Mouse (Mus musculus) hindbrain, postnatal 0 days (tissue): Measurements from ENCODE around the gene Tlcd2. TPM values are rescaled to one million over a fixed set of nuclear protein-coding genes. Genes with fewer than 3 reads are reported as not detected.

Source experiments
- ATAC-seq: fragments of 200-750 bp; cut with Nextera tagmentation; 2 replicates; pipeline ENCODE4 v1.8.0; 2017; ENCODE audit warnings: mild to moderate bottlenecking, moderate TSS enrichment, moderate library complexity
- DNase-seq: peaks from one replicate; pipeline ENCODE4 v3.0.0-alpha.2; 2015; ENCODE audit warnings: low spot score
- H3K27ac ChIP-seq: fragments of 300-500 bp; sonication (generic); 2 replicates; pipeline ENCODE4 v1.5.1; 2014; ENCODE audit warnings: mild to moderate bottlenecking
- H3K27me3 ChIP-seq: fragments of 300-500 bp; sonication (generic); 2 replicates; pipeline ENCODE4 v1.6.1; 2014; ENCODE audit warnings: low read length, mixed read lengths; ENCODE audit not compliant: insufficient read depth
- H3K36me3 ChIP-seq: fragments of 300-500 bp; sonication (generic); 2 replicates; pipeline ENCODE4 v1.6.1; 2014; ENCODE audit warnings: low read length, mixed read lengths; ENCODE audit not compliant: insufficient read depth
- H3K4me1 ChIP-seq: fragments of 300-500 bp; sonication (generic); 2 replicates; pipeline ENCODE4 v1.6.1; 2014; ENCODE audit warnings: antibody characterized with exemption, low read length, mixed read lengths; ENCODE audit not compliant: insufficient read depth
- H3K4me2 ChIP-seq: fragments of 300-500 bp; sonication (generic); 2 replicates; pipeline ENCODE4 v1.6.1; 2014; ENCODE audit warnings: low read depth, mild to moderate bottlenecking, low read length, moderate library complexity, mixed read lengths
- H3K4me3 ChIP-seq: fragments of 300-500 bp; sonication (generic); 2 replicates; pipeline ENCODE4 v1.5.1; 2014; ENCODE audit warnings: low read length
- H3K9ac ChIP-seq: fragments of 300-500 bp; sonication (generic); replicated peaks from 2 replicates; pipeline ENCODE4 v1.6.1; 2014; ENCODE audit warnings: mild to moderate bottlenecking, low read length, moderate library complexity, mixed read lengths
- H3K9me3 ChIP-seq: fragments of 300-500 bp; sonication (generic); 2 replicates; pipeline ENCODE4 v1.6.1; 2016; ENCODE audit warnings: low read length, mixed read lengths
- CTCF ChIP-seq: IDR thresholded peaks from 2 replicates; pipeline ENCODE4 v1.5.1; 2016; ENCODE audit warnings: antibody characterized with exemption, control low read depth, low read depth
- whole genome bisulfite sequencing: fragments of 180-500 bp; shearing (Covaris S2); extraction: QIAGEN DNeasy Blood & Tissue Kit; methylation state at CpG from one replicate; pipeline ENCODE4 v1.1.7; 2014; 5-methylcytosine and 5-hydroxymethylcytosine counted together
- polyA plus RNA-seq: library from polyadenylated mRNA; unstranded; fragments of >200 nt; fragmentation: Nextera tagmentation; extraction: Ambion mirVana; gene quantifications from 2 replicates; pipeline ENCODE4 v1.2.1, GENCODE M21; 2015
- total RNA-seq: library from RNA; depleted of rRNA; stranded (reverse); fragments of >200 nt; gene quantifications from 2 replicates; pipeline ENCODE4 v1.2.3, GENCODE M21; 2014

Gene Tlcd2
- total and polyA plus RNA-seq, 2 experiments from 2014 or later, result 1.0 to 1.5 TPM

- H3K9me3 ChIP-seq, result no peaks in the 10 kb centered on the region
- H3K4me1 ChIP-seq, result 0 out of 2 replicates have a peak, but pooled peaks cover 5% of the 10 kb centered on the region
- no peak overlapping the region for H3K9ac ChIP-seq
- H3K27me3 ChIP-seq, result no peaks in the 10 kb centered on the region
- 91% methylated on average over 3 of the region's 3 CpGs for WGBS
- no peak overlapping the region for H3K4me3 ChIP-seq
- no peak overlapping the region for H3K27ac ChIP-seq
- no peak overlapping the region for H3K4me2 ChIP-seq
- DNase-seq (no peak), ATAC-seq (no peak)
- TF ChIP-seq CTCF, result no peak
- peaks cover 4% of the 10 kb centered on the region; the same call in 1 of the 2 replicates for H3K36me3 ChIP-seq
Observed at GRCm38 (mm10) chr11:75470675-75471074, 9.2 kb downstream of the Tlcd2 start.

GRCm38 (mm10) chr11:75472469-75473081 is 11.1 kb downstream of the Tlcd2 start:
- Histone ChIP-seq H3K4me1 (0 out of 2 replicates have a peak, but pooled peaks cover 3% of the 10 kb centered on the region), H3K27ac (no peak overlapping the region), H3K9me3 (no peaks in the 10 kb centered on the region), H3K27me3 (no peaks in the 10 kb centered on the region), H3K4me3 (no peak overlapping the region), H3K36me3 (no peaks in the 10 kb centered on the region), H3K4me2 (no peak overlapping the region), H3K9ac (no peak overlapping the region)
- no peak for TF ChIP-seq CTCF
- no peak for DNase-seq
- WGBS, result 83% methylated on average over 11 of the region's 11 CpGs
- no peak for ATAC-seq

- H3K27ac ChIP-seq, result no peak overlapping the region
- H3K27me3 ChIP-seq, result no peaks in the 10 kb centered on the region
- WGBS, result 67% methylated on average over 7 of the region's 7 CpGs
- H3K9me3 ChIP-seq, result no peaks in the 10 kb centered on the region
- no peak overlapping the region for H3K4me3 ChIP-seq
- no peak overlapping the region for H3K9ac ChIP-seq
- no peak for TF ChIP-seq CTCF
- no peaks in the 10 kb centered on the region for H3K36me3 ChIP-seq
- DNase-seq (no peak), ATAC-seq (no peak)
- no peaks in the 10 kb centered on the region for H3K4me1 ChIP-seq
- no peak overlapping the region for H3K4me2 ChIP-seq
Observed at GRCm38 (mm10) chr11:75473376-75473775, 11.9 kb downstream of the Tlcd2 start.

- ATAC-seq, result no peak; the same call in 1 of the 2 replicates
- Histone ChIP-seq H3K4me3 (peak overlapping the region; percentile 93), H3K27me3 (no peaks in the 10 kb centered on the region), H3K4me2 (peak overlapping the region; percentile 96), H3K9me3 (no peaks in the 10 kb centered on the region), H3K9ac (no peak overlapping the region), H3K27ac (no peak overlapping the region), H3K36me3 (peaks cover 20% of the 10 kb centered on the region), H3K4me1 (peaks cover 8% of the 10 kb centered on the region)
- TF ChIP-seq CTCF, result no peak
- DNase-seq, result no peak
- WGBS, result 25% methylated on average over 3 of the region's 3 CpGs
Observed at GRCm38 (mm10) chr11:75486192-75486591, 24.7 kb downstream of the Tlcd2 start.

- no peak for TF ChIP-seq CTCF
- H3K9ac ChIP-seq, result peak within 1 kb of the TSS; percentile 93
- H3K27me3 ChIP-seq, result no peaks in the 10 kb centered on the region
- H3K27ac ChIP-seq, result peak within 1 kb of the TSS; percentile 81
- DNase-seq, result peak; percentile 98
- ATAC-seq, result peak; percentile 100
- H3K4me2 ChIP-seq, result peak within 1 kb of the TSS; percentile 96
- WGBS, result under 1% methylated on average over 51 of the region's 52 CpGs
- H3K4me3 ChIP-seq, result peak within 1 kb of the TSS; percentile 93
- peaks cover 8% of the 10 kb centered on the region for H3K4me1 ChIP-seq
- H3K9me3 ChIP-seq, result no peaks in the 10 kb centered on the region
- H3K36me3 ChIP-seq, result peaks cover 25% of the 10 kb centered on the region
Observed at GRCm38 (mm10) chr11:75486601-75487285, 25.2 kb downstream of the Tlcd2 start, which contains the start of gene Prpf8. TSS of gene Prpf8 (plus strand) at chr11:75486816.

GRCm38 (mm10) chr11:75487496-75487895 is 26.0 kb downstream of the Tlcd2 start:
- no peak for ATAC-seq
- peaks cover 33% of the 10 kb centered on the region for H3K36me3 ChIP-seq
- no peak for TF ChIP-seq CTCF
- WGBS, result 44% methylated on average over 6 of the region's 6 CpGs
- H3K4me3 ChIP-seq, result peak overlapping the region; percentile 93
- peaks cover 8% of the 10 kb centered on the region for H3K4me1 ChIP-seq
- peak overlapping the region; percentile 96 for H3K4me2 ChIP-seq
- H3K27ac ChIP-seq, result peak overlapping the region; percentile 81; the same call in 1 of the 2 replicates
- H3K9ac ChIP-seq, result peak overlapping the region; percentile 93
- H3K9me3 ChIP-seq, result no peaks in the 10 kb centered on the region
- DNase-seq, result no peak
- no peaks in the 10 kb centered on the region for H3K27me3 ChIP-seq
